Mouse (Mus musculus) forebrain, embryonic 12.5 days (tissue): ENCODE results near the gene Mef2d. TPM values are rescaled to one million over a fixed set of nuclear protein-coding genes. Genes with fewer than 3 reads are reported as not detected.

Experiments used
- ATAC-seq: fragments of 200-750 bp; cut with Nextera tagmentation; 2 replicates; pipeline ENCODE4 v1.8.0; 2017; ENCODE audit warnings: moderate TSS enrichment; ENCODE audit not compliant: low FRiP score
- H3K27ac ChIP-seq: fragments of 300-500 bp; sonication (generic); 2 replicates; pipeline ENCODE4 v1.5.1; 2016; ENCODE audit warnings: mild to moderate bottlenecking
- H3K27me3 ChIP-seq: fragments of 300-500 bp; sonication (generic); 2 replicates; pipeline ENCODE4 v1.6.1; 2016; ENCODE audit warnings: mild to moderate bottlenecking
- H3K36me3 ChIP-seq: fragments of 300-500 bp; sonication (generic); replicated peaks from 2 replicates; pipeline ENCODE4 v1.6.1; 2016; ENCODE audit warnings: mild to moderate bottlenecking
- H3K4me1 ChIP-seq: fragments of 300-500 bp; sonication (generic); 2 replicates; pipeline ENCODE4 v1.6.1; 2016
- H3K4me2 ChIP-seq: fragments of 300-500 bp; sonication (generic); 2 replicates; pipeline ENCODE4 v1.6.1; 2016; ENCODE audit warnings: mild to moderate bottlenecking, moderate library complexity
- H3K4me3 ChIP-seq: fragments of 300-500 bp; sonication (generic); replicated peaks from 2 replicates; pipeline ENCODE4 v1.5.1; 2016; ENCODE audit warnings: mild to moderate bottlenecking
- H3K9ac ChIP-seq: fragments of 300-500 bp; sonication (generic); 2 replicates; pipeline ENCODE4 v1.6.1; 2016; ENCODE audit warnings: mild to moderate bottlenecking
- H3K9me3 ChIP-seq: fragments of 300-500 bp; sonication (generic); 2 replicates; pipeline ENCODE4 v1.6.1; 2016
- WGBS: fragments of 180-500 bp; shearing (Covaris S2); methylation state at CpG from one replicate; pipeline ENCODE4 v1.1.7; 2016; 5-methylcytosine and 5-hydroxymethylcytosine counted together
- polyA plus RNA-seq: library from polyadenylated mRNA; unstranded; fragments of >200 nt; fragmentation: Nextera tagmentation; extraction: Ambion mirVana; gene quantifications from 2 replicates; pipeline ENCODE4 v1.2.1, GENCODE M21; 2016

The Mef2d gene
- polyA plus RNA-seq, 1 experiment from 2014 or later: 17.7 TPM

GRCm38 (mm10) chr3:88125195-88125594 lies 17.0 kb upstream of the Mef2d start:
- H3K36me3 ChIP-seq: peaks cover 6% of the 10 kb centered on the region
- H3K27me3 ChIP-seq: no peaks in the 10 kb centered on the region
- ATAC-seq: no peak
- no peak overlapping the region for H3K4me2 ChIP-seq
- WGBS: 81% methylated on average over 4 of the region's 4 CpGs
- H3K27ac ChIP-seq: no peak overlapping the region
- no peaks in the 10 kb centered on the region for H3K4me1 ChIP-seq
- H3K9ac ChIP-seq: no peak overlapping the region
- H3K4me3 ChIP-seq: no peak overlapping the region
- no peaks in the 10 kb centered on the region for H3K9me3 ChIP-seq

GRCm38 (mm10) chr3:88126181-88126580 lies 16.0 kb upstream of the Mef2d start:
- no peak overlapping the region for H3K9ac ChIP-seq
- no peaks in the 10 kb centered on the region for H3K36me3 ChIP-seq
- H3K27me3 ChIP-seq: no peaks in the 10 kb centered on the region
- H3K9me3 ChIP-seq: no peaks in the 10 kb centered on the region
- H3K4me2 ChIP-seq: no peak overlapping the region
- ATAC-seq: no peak
- H3K27ac ChIP-seq: no peak overlapping the region
- no peak overlapping the region for H3K4me3 ChIP-seq
- no peaks in the 10 kb centered on the region for H3K4me1 ChIP-seq
- WGBS: 88% methylated on average over 7 of the region's 7 CpGs

GRCm38 (mm10) chr3:88127636-88128035 lies 14.5 kb upstream of the Mef2d start:
- Histone ChIP-seq H3K36me3 (no peaks in the 10 kb centered on the region), H3K27me3 (no peaks in the 10 kb centered on the region), H3K9ac (no peak overlapping the region), H3K4me2 (no peak overlapping the region), H3K4me1 (no peaks in the 10 kb centered on the region), H3K9me3 (no peaks in the 10 kb centered on the region), H3K4me3 (no peak overlapping the region), H3K27ac (no peak overlapping the region)
- no peak for ATAC-seq
- 68% methylated on average over 3 of the region's 3 CpGs for WGBS

DNA sequence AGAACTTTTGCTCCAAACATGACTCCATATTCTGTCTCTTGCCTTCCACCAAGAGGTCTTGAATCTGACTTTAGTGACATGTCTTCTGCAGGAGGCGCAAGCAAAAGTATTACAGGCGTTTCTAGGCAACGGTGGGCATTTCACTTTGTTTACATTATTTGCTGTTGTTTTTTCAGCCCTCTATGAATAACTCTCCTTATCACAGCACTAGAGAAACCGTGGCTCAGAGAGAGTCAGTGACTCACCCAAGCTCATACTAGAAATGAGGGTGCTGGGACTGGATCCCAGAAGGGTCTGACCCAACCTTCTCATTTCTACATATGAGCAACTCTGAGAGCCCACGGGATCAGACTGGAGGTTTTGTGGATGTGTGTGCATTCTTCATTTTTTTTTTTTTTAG lies 14.1 kb upstream of the Mef2d start:
- no peaks in the 10 kb centered on the region for H3K27me3 ChIP-seq
- H3K4me2 ChIP-seq: no peak overlapping the region
- H3K9me3 ChIP-seq: no peaks in the 10 kb centered on the region
- H3K9ac ChIP-seq: no peak overlapping the region
- no peak overlapping the region for H3K4me3 ChIP-seq
- H3K36me3 ChIP-seq: no peaks in the 10 kb centered on the region
- H3K4me1 ChIP-seq: no peaks in the 10 kb centered on the region
- 83% methylated on average over 5 of the region's 5 CpGs for WGBS
- H3K27ac ChIP-seq: no peak overlapping the region
- no peak for ATAC-seq

DNA sequence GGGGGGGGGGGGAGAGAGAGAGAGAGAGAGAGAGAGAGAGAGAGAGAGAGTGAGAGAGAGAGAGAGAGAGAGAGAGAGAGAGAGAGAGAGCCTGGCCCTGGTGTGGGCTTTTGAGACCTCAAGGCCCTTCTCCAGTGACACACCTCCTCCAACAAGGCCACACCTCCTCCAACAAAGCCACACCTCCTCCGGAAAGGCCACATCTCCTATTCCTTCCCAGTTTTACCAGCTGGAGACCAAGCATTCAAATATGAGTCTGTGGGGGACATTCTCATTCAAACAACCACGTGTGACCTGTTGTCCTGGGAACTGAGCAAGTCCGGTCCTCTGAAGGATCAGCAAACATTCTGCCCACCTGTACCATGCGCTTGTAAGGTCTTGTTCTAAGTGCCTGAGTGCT lies 13.2 kb upstream of the Mef2d start:
- Histone ChIP-seq H3K4me2 (no peak overlapping the region), H3K27ac (no peak overlapping the region), H3K4me3 (no peak overlapping the region), H3K36me3 (no peaks in the 10 kb centered on the region), H3K27me3 (no peaks in the 10 kb centered on the region), H3K9me3 (no peaks in the 10 kb centered on the region), H3K4me1 (no peaks in the 10 kb centered on the region), H3K9ac (no peak overlapping the region)
- no peak for ATAC-seq
- WGBS: 54% methylated on average over 4 of the region's 4 CpGs

- H3K27ac ChIP-seq: no peak overlapping the region
- no peak overlapping the region for H3K4me2 ChIP-seq
- no peak for ATAC-seq
- H3K4me1 ChIP-seq: no peaks in the 10 kb centered on the region
- no peaks in the 10 kb centered on the region for H3K9me3 ChIP-seq
- no peaks in the 10 kb centered on the region for H3K27me3 ChIP-seq
- H3K9ac ChIP-seq: no peak overlapping the region
- no peak overlapping the region for H3K4me3 ChIP-seq
- WGBS: 96% methylated on average over 3 of the region's 3 CpGs
- H3K36me3 ChIP-seq: no peaks in the 10 kb centered on the region
These were observed 11.1 kb upstream of the Mef2d start for GRCm38 (mm10) chr3:88131071-88131470.

GRCm38 (mm10) chr3:88132492-88132891 lies 9.7 kb upstream of the Mef2d start:
- Histone ChIP-seq H3K4me1 (0 out of 2 replicates have a peak, but pooled peaks cover 6% of the 10 kb centered on the region), H3K9me3 (no peaks in the 10 kb centered on the region), H3K36me3 (no peaks in the 10 kb centered on the region), H3K4me3 (no peak overlapping the region), H3K9ac (no peak overlapping the region), H3K27ac (no peak overlapping the region), H3K4me2 (no peak overlapping the region), H3K27me3 (no peaks in the 10 kb centered on the region)
- WGBS: 70% methylated on average over 2 of the region's 2 CpGs
- ATAC-seq: no peak

- 70% methylated on average over 4 of the region's 4 CpGs for WGBS
These were observed 8.9 kb upstream of the Mef2d start for GRCm38 (mm10) chr3:88133187-88133771.

GRCm38 (mm10) chr3:88136346-88136745 lies 5.8 kb upstream of the Mef2d start:
- peaks cover 22% of the 10 kb centered on the region for H3K27me3 ChIP-seq
- H3K36me3 ChIP-seq: no peaks in the 10 kb centered on the region
- peaks cover 31% of the 10 kb centered on the region for H3K4me1 ChIP-seq
- no peaks in the 10 kb centered on the region for H3K9me3 ChIP-seq
- H3K27ac ChIP-seq: no peak overlapping the region
- H3K4me2 ChIP-seq: no peak overlapping the region
- H3K9ac ChIP-seq: no peak overlapping the region
- no peak overlapping the region for H3K4me3 ChIP-seq
- ATAC-seq: no peak
- 84% methylated on average over 9 of the region's 9 CpGs for WGBS

More at GRCm38 (mm10) chr3:88133187-88133771, 8.9 kb upstream of the Mef2d start:
- Histone ChIP-seq H3K4me1 (0 out of 2 replicates have a peak, but pooled peaks cover 9% of the 10 kb centered on the region), H3K4me2 (no peak overlapping the region), H3K4me3 (no peak overlapping the region), H3K27ac (no peak overlapping the region), H3K36me3 (no peaks in the 10 kb centered on the region), H3K9ac (no peak overlapping the region), H3K27me3 (no peaks in the 10 kb centered on the region), H3K9me3 (no peaks in the 10 kb centered on the region)
- ATAC-seq: no peak

GRCm38 (mm10) chr3:88136945-88137494 lies 5.2 kb upstream of the Mef2d start:
- no peaks in the 10 kb centered on the region for H3K36me3 ChIP-seq
- no peak overlapping the region for H3K27ac ChIP-seq
- H3K4me3 ChIP-seq: no peak overlapping the region
- no peak for ATAC-seq
- H3K4me2 ChIP-seq: peak overlapping the region; percentile 88
- peaks cover 36% of the 10 kb centered on the region for H3K4me1 ChIP-seq
- peaks cover 23% of the 10 kb centered on the region for H3K27me3 ChIP-seq
- 79% methylated on average over 4 of the region's 4 CpGs for WGBS
- H3K9ac ChIP-seq: no peak overlapping the region
- no peaks in the 10 kb centered on the region for H3K9me3 ChIP-seq

DNA sequence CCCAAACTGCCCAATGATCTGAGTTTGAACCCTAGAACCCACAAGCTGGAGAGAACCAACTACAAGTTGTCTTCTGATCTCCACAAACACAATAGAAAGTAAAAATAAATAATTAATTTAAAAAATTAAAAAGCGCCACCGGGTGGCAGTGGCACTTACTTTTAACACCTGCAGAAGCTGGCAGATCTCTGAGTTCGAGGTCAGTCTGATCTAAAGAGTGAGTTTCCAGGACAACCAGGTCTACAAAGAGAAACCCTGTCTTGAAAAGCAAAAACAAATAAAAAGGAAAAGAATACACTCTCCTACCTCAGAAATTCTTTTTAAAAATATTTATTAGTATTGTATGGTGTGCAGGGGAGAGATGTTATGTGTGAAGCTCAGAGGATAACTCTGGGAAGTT lies 4.4 kb upstream of the Mef2d start:
- no peak for ATAC-seq
- no peaks in the 10 kb centered on the region for H3K36me3 ChIP-seq
- H3K4me1 ChIP-seq: peaks cover 36% of the 10 kb centered on the region

DNA sequence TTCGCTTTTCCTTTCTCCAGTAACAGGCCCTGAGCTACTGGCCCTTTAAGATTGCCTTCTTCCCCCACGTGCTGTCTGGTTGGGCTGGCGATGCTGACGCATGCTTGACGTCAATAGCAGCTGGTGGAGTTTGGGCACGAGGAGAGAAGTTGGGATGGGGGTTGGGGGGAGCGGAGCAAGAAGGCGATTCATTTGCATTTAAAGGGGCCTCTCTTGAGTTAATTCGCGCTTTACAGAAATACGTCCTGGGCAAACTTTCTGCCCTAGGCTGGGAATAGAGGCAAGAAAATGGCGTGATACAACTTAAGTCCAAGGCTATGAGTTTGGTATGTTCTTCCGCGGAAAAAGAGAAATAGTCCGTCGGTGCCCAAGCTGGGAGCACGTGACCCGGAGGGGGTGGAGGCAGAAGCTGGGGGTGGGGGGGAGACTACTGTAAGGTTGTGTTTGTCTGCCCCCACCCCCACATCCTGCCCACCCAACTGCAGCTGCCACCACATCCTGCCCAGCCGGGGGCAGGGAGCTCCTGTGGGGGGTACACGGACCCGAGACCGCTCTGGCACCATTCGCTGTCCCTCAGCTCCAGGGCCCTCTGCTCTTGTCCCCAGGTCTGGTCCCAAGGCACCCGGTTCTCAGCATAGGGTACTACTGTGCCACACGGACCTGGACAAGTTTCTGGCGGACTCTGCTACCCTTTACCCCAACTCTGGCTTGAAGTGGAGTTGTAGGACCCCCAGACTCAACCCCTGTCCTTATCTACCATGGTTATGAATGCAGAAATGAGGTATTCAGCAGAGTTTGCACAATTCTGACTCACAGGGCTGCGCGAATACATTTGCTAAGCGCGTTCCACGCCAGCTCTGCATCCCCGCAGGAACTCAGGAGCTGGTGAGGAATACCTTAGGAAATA lies 3.6 kb upstream of the Mef2d start:
- Histone ChIP-seq H3K27ac (peak overlapping the region; percentile 82), H3K36me3 (no peaks in the 10 kb centered on the region), H3K4me2 (peak overlapping the region; percentile 88), H3K9ac (peak overlapping the region; percentile 59), H3K4me3 (peak overlapping the region; percentile 55), H3K27me3 (peaks cover 23% of the 10 kb centered on the region), H3K9me3 (no peaks in the 10 kb centered on the region), H3K4me1 (peaks cover 42% of the 10 kb centered on the region)
- WGBS: under 1% methylated on average over 32 of the region's 32 CpGs
- ATAC-seq: peak; percentile 79

More for the DNA sequence above, 4.4 kb upstream of the Mef2d start:
- H3K9me3 ChIP-seq: no peaks in the 10 kb centered on the region
- H3K4me3 ChIP-seq: peak overlapping the region; percentile 55
- 8% methylated on average over 3 of the region's 3 CpGs for WGBS
- H3K27ac ChIP-seq: 0 out of 2 replicates have a peak overlapping the region, but pooled peaks have one; percentile 42
- H3K4me2 ChIP-seq: peak overlapping the region; percentile 88
- H3K9ac ChIP-seq: peak overlapping the region; percentile 49
- H3K27me3 ChIP-seq: peaks cover 23% of the 10 kb centered on the region
